Mouse (Mus musculus) erythroblast, adult 5-6 weeks (primary cell): ENCODE measurements around the gene Wdr34. TPM values are rescaled to one million over a fixed set of nuclear protein-coding genes. Genes with fewer than 3 reads are reported as not detected.

Source experiments
- ATAC-seq: replicated peaks from 2 replicates; pipeline ENCODE4 v1.8.0; 2016; ENCODE audit warnings: moderate number of reproducible peaks, mild to moderate bottlenecking, moderate TSS enrichment, inconsistent platforms; ENCODE audit not compliant: poor library complexity, low FRiP score, severe bottlenecking
- total RNA-seq, 2 experiments: library from RNA; stranded (forward) in 1 of 2; stranded (reverse) in 1 of 2; fragments of 150-400 nt in 1 of 2; fragments of 200-764, 138-1000 nt in 1 of 2; gene quantifications; 2 replicates each; pipeline versions ENCODE4 v1.2.3 to v1.2.4; 2015 to 2017; ENCODE audit warnings: low replicate concordance in 2 of 2

The Wdr34 gene
- total RNA-seq, 2 experiments from 2014 or later = 0.09 to 3.5 TPM

DNA sequence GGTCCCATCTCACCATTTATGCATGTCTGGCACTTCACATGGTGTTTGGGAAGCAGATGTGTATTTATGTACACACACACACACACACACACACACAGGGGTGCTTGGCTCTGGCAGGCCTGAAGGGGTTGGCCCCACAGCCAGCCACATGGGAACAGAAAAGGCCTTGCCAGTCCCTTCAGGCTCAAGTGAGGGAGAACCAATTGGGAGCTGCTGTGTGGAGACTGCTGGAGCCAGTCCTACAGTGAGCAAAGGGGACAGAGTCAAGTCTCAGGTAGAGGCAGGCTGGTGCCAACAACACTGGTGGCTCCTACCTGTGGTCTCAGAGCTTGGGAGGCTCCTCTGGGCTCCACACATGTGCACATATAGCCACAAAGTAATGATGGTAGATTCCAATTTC is 9.0 kb downstream of the Wdr34 start:
- ATAC-seq = no peak

DNA sequence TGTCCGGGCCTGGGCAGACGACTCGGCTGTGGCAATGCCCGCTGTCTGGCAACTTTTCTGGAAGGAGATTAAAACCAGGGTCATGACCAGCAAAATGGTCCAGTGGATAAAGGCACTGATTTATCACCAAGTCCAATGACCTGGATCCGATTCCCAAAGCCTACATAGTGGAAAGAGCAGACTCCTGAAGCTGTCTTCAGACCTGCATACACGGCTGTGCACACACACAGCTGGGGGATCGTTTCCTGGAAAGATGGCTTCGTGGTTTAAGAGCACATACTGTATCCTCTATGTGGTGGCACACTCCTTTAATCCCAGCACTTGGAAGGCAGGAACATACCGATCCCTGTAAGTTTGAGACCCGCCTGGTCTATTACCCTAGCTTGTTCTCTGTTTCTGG is 10.3 kb downstream of the Wdr34 start:
- no peak for ATAC-seq

DNA sequence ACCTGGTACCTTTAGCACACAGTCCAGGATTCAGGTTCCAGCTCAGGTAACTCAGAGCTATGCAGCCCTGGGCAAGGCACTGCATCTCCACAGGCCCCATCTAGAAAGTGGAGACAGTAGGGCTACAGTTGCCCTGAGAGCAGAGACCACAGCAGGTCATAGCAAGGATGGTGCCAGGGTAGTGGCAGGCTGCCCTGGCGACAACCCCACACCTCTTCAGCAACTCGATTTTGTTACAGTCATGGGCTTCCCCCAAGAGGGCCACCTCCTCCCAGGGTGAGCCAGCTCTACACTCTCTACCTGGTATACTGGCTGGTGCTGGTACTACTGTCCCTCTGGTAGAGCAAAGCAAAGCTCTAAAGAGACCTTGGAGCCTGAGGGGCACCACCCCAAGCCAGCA is 10.9 kb downstream of the Wdr34 start:
- no peak for ATAC-seq

GRCm38 (mm10) chr2:30032957-30033356 is 15.7 kb downstream of the Wdr34 start:
- ATAC-seq = no peak

- ATAC-seq = no peak
Observed at GRCm38 (mm10) chr2:30032244-30032846, 16.3 kb downstream of the Wdr34 start.

DNA sequence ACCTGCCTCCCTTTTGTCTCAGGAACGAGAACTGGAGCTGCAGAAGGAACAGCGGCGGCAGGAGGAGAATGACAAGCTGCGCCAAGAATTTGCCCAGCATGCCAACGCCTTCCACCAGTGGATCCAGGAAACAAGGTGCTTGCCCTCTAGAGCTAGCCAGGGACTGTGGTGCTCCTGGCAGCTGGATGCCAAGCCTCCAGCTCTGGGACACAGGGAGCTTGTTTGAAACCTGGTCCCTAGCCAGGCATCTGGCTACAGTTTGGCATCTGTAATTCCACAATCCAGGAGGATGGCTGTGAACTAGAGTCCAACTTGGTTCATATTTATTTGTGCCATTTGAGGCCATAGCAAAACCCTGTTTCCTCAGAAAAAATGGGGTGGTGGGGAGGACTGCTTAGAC is 21.7 kb downstream of the Wdr34 start:
- ATAC-seq = no peak

- no peak for ATAC-seq
Observed at GRCm38 (mm10) chr2:30025454-30025853, 23.2 kb downstream of the Wdr34 start.

DNA sequence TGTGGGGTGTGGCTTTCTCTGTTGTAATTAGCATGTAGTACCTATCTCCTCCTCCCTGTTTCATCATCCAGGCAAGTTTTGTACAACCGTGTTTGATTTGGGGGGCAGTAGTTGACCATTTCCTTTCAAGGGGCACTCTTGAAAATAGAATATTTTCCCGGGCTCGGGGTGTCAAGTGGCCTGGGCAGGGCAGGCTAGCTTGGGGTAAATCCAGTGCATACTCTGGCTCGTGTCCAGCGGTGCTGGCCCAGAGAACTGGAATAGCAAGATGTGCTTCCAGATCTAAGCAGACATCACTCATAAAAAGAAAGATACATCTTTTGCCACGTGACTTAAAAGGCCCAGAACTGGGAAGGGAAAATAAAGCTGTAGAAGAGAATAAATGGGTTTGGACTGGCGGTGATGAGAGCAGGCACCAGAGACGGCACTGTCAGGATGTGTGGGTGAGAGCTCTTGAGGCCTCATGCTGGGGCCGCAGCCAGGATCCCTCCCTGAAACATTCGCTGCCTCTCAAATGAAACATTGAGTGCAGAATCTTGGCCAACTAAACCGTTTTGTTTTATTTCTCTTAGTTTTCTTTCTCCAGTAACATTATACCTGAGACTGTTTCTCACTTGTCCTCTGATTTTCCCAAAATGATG is 34.2 kb downstream of the Wdr34 start:
- ATAC-seq = no peak

- peak; percentile 53; the same call in 1 of the 2 replicates for ATAC-seq
Observed at GRCm38 (mm10) chr2:30010840-30011281, 37.8 kb downstream of the Wdr34 start.

DNA sequence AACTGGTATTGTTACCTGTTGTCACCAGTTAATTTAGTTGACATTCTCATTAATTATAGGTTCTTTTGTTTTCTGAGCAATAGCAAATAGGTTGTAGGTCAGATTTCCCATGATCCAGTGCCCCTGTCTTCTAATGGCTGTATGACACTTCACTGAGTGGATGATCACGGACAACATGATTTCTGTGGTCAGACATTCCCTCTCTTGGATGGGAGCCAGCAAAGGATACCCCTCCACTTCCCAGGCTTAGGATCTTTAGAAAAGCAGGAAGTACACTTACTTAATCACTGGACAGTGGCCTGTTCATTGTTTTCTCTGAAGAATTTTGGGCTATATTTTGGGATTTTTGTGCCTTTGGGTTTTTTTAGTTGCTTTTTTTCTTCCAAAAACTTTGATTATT is 39.6 kb downstream of the Wdr34 start:
- no peak for ATAC-seq

DNA sequence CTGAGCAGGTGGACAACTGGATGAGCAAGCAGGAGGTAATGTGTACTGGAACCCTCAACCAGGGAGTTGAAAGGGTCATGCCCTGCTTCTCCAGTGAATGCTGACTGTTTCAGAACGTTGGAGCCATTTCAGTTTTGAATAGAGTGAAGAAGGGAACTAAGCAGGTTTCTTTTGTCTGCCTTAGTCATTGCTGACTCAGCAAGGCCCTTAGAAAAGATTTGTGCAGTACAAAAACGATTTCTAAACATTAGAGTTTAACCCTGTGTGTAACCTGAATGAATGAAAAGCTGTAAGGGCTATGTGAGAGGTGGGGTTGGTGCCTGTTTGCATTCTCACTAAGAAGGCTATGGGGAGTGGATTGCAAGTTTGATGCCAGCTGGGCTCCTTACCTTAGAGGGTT is 56.7 kb downstream of the Wdr34 start:
- ATAC-seq = no peak

Other genes starting within 250 kb of the Wdr34 start
- 1.9 and 4.2 TPM in 2 replicates for gene Slc27a4, start 246.2 kb downstream of the Wdr34 start, total RNA-seq (2015; ENCODE audit: low replicate concordance)
- 5.1 and 9.8 TPM in 2 replicates for gene Slc27a4, start 246.2 kb downstream of the Wdr34 start, total RNA-seq (2017; ENCODE audit: low replicate concordance)
- 5.4 and 8.2 TPM in 2 replicates for gene Urm1, start 228.8 kb downstream of the Wdr34 start, total RNA-seq (2015; ENCODE audit: low replicate concordance)
- gene Urm1, start 228.8 kb downstream of the Wdr34 start, total RNA-seq (2017; ENCODE audit: low replicate concordance) = 5.6 and 8.9 TPM in 2 replicates
- 16.9 and 19.4 TPM in 2 replicates for gene Cercam, start 179.7 kb downstream of the Wdr34 start, total RNA-seq (2015; ENCODE audit: low replicate concordance)
- 18.8 and 20.8 TPM in 2 replicates for gene Cercam, start 179.7 kb downstream of the Wdr34 start, total RNA-seq (2017; ENCODE audit: low replicate concordance)
- gene Odf2, start 159.7 kb downstream of the Wdr34 start, total RNA-seq (2015; ENCODE audit: low replicate concordance) = 25.2 and 25.9 TPM in 2 replicates
- 51.4 and 68.7 TPM in 2 replicates for gene Odf2, start 159.7 kb downstream of the Wdr34 start, total RNA-seq (2017; ENCODE audit: low replicate concordance)
- 3.5 and 12.1 TPM in 2 replicates for gene Gle1, start 113.5 kb downstream of the Wdr34 start, total RNA-seq (2015; ENCODE audit: low replicate concordance)
- gene Gle1, start 113.5 kb downstream of the Wdr34 start, total RNA-seq (2017; ENCODE audit: low replicate concordance) = 16.0 and 23.0 TPM in 2 replicates
- 16.5 TPM in 2 replicates for gene Sptan1, start 83.3 kb downstream of the Wdr34 start, total RNA-seq (2015; ENCODE audit: low replicate concordance)
- gene Sptan1, start 83.3 kb downstream of the Wdr34 start, total RNA-seq (2017; ENCODE audit: low replicate concordance) = 18.1 and 21.6 TPM in 2 replicates
- 50.0 and 56.0 TPM in 2 replicates for gene Set, start 8.5 kb upstream of the Wdr34 start, total RNA-seq (2015; ENCODE audit: low replicate concordance)
- gene Set, start 8.5 kb upstream of the Wdr34 start, total RNA-seq (2017; ENCODE audit: low replicate concordance) = 143 and 233 TPM in 2 replicates
- 0.63 and 13.3 TPM in 2 replicates for gene Pkn3, start 28.8 kb upstream of the Wdr34 start, total RNA-seq (2015; ENCODE audit: low replicate concordance)
- gene Pkn3, start 28.8 kb upstream of the Wdr34 start, total RNA-seq (2017; ENCODE audit: low replicate concordance) = 0.68 and 3.3 TPM in 2 replicates
- 7.9 TPM in 1 of 2 replicates, not detected in the other for gene Zdhhc12, start 44.8 kb upstream of the Wdr34 start, total RNA-seq (2015; ENCODE audit: low replicate concordance)
- gene Zdhhc12, start 44.8 kb upstream of the Wdr34 start, total RNA-seq (2017; ENCODE audit: low replicate concordance) = 0.85 and 2.9 TPM in 2 replicates
- gene Zer1, start 75.7 kb upstream of the Wdr34 start, total RNA-seq (2015; ENCODE audit: low replicate concordance) = 10.2 and 10.4 TPM in 2 replicates
- 12.8 and 17.0 TPM in 2 replicates for gene Zer1, start 75.7 kb upstream of the Wdr34 start, total RNA-seq (2017; ENCODE audit: low replicate concordance)
- 20.0 and 20.3 TPM in 2 replicates for gene Tbc1d13, start 84.9 kb upstream of the Wdr34 start, total RNA-seq (2015; ENCODE audit: low replicate concordance)
- 8.6 and 9.9 TPM in 2 replicates for gene Tbc1d13, start 84.9 kb upstream of the Wdr34 start, total RNA-seq (2017; ENCODE audit: low replicate concordance)
- gene Endog, start 122.6 kb upstream of the Wdr34 start, total RNA-seq (2015; ENCODE audit: low replicate concordance) = 2.7 TPM in 1 of 2 replicates, not detected in the other
- gene Endog, start 122.6 kb upstream of the Wdr34 start, total RNA-seq (2017; ENCODE audit: low replicate concordance) = 2.2 and 3.0 TPM in 2 replicates
- 0.58 and 6.7 TPM in 2 replicates for gene Spout1, start 129.6 kb upstream of the Wdr34 start, total RNA-seq (2015; ENCODE audit: low replicate concordance)
- 5.2 and 8.7 TPM in 2 replicates for gene Spout1, start 129.6 kb upstream of the Wdr34 start, total RNA-seq (2017; ENCODE audit: low replicate concordance)
- 0.42 and 2.9 TPM in 2 replicates for gene Kyat1, start 157.0 kb upstream of the Wdr34 start, total RNA-seq (2015; ENCODE audit: low replicate concordance)
- 0.84 and 1.8 TPM in 2 replicates for gene Kyat1, start 157.0 kb upstream of the Wdr34 start, total RNA-seq (2017; ENCODE audit: low replicate concordance)
- 7.9 TPM in 2 replicates for gene Lrrc8a, start 188.8 kb upstream of the Wdr34 start, total RNA-seq (2015; ENCODE audit: low replicate concordance)
- 7.1 and 8.3 TPM in 2 replicates for gene Lrrc8a, start 188.8 kb upstream of the Wdr34 start, total RNA-seq (2017; ENCODE audit: low replicate concordance)
- gene Gm28035, start 191.7 kb upstream of the Wdr34 start, total RNA-seq (2015; ENCODE audit: low replicate concordance) = not detected in 2 replicates
- not detected in 2 replicates for gene Gm28035, start 191.7 kb upstream of the Wdr34 start, total RNA-seq (2017; ENCODE audit: low replicate concordance)
- 2.7 TPM in 1 of 2 replicates, not detected in the other for gene Phyhd1, start 217.3 kb upstream of the Wdr34 start, total RNA-seq (2015; ENCODE audit: low replicate concordance)
- gene Phyhd1, start 217.3 kb upstream of the Wdr34 start, total RNA-seq (2017; ENCODE audit: low replicate concordance) = 1.3 and 5.6 TPM in 2 replicates
- not detected in 2 replicates for gene Gm28038, start 232.2 kb upstream of the Wdr34 start, total RNA-seq (2015; ENCODE audit: low replicate concordance)
- gene Gm28038, start 232.2 kb upstream of the Wdr34 start, total RNA-seq (2017; ENCODE audit: low replicate concordance) = not detected in 2 replicates
- gene Dolk, start 237.5 kb upstream of the Wdr34 start, total RNA-seq (2015; ENCODE audit: low replicate concordance) = 1.2 and 1.7 TPM in 2 replicates
- gene Dolk, start 237.5 kb upstream of the Wdr34 start, total RNA-seq (2017; ENCODE audit: low replicate concordance) = 2.8 and 3.0 TPM in 2 replicates
- 14.8 and 22.5 TPM in 2 replicates for gene Nup188, start 237.5 kb upstream of the Wdr34 start, total RNA-seq (2015; ENCODE audit: low replicate concordance)
- gene Nup188, start 237.5 kb upstream of the Wdr34 start, total RNA-seq (2017; ENCODE audit: low replicate concordance) = 5.1 and 7.0 TPM in 2 replicates